Mouse (Mus musculus) urinary bladder, postnatal 4 days (tissue): ENCODE measurements around the gene Zfp28.
A peak's percentile ranks its signal among the peaks of the same experiment; 100 is the strongest.
"Not testable (repeated sequence)": the region's sequence is repeated elsewhere in the genome, so short reads cannot be mapped to it uniquely, and the experiment has no call there.

Source experiments
- DNase-seq, 2 experiments: peaks; one replicate each; pipeline ENCODE4 v3.0.0; 2021 to 2022; ENCODE audit warnings: low spot score in 2 of 2

Gene Zfp28

GRCm38 (mm10) chr7:6383044-6383455 lies at the start of gene Zfp28:
Gene Zfp28, plus strand, starts transcription at chr7:6383295.
- peak; percentile 91 to 94 for DNase-seq

- no peak for DNase-seq
These were observed 43.2 kb upstream of the Zfp28 start for GRCm38 (mm10) chr7:6339865-6340264.

DNA sequence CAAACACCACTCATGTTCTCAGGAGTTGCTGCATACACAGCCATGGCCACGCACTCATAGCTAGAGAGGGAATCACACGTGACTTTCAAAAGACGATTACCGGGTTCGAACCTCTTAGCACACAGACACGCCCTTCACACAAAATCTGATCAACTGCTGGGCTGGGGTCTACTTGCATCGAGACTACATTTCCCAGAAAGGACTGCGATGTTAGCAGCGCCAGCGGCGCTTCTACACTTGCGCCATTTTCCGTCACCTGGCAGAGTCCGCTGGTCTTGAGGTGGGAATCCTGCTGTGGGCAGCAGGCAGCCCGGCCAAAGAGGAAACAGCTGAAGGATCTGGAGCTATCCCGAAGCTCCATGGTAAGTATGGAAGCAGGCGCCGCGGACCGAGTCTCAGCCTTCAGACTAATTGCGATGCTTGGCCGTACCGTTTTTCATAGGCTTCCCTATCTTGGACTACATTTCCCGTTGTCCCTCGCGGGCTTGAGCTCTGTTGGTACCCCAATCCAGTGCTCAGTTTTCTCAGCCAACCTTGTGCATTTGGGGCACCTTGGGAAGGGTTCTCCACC lies 39.5 kb upstream of the Zfp28 start, which contains the start of gene Gm3854:
TSS of gene Gm3854 (plus strand) at position 259 of the 571 bp plus-strand sequence.
- peak in 1 of 2 experiments; percentile 19 for DNase-seq

DNA sequence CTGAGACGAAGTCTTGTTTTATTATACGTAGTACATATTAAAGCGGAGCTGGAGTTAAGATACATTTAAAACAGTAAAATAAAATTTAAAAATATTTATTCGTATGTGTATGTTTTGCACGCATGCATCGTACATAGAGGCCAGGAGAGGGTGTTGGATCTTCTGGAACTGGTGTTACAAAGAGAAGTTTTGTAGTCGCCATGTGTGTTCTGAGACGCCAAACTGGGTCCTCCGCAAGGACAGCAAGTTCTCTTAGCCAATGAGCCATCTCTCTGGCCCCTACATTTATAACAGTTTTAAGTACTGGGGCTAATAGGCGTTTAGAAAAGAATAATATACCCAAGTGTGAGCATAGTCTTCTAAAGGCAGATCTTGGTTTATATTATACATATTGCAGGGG lies 39.0 kb upstream of the Zfp28 start:
- DNase-seq = no peak

DNA sequence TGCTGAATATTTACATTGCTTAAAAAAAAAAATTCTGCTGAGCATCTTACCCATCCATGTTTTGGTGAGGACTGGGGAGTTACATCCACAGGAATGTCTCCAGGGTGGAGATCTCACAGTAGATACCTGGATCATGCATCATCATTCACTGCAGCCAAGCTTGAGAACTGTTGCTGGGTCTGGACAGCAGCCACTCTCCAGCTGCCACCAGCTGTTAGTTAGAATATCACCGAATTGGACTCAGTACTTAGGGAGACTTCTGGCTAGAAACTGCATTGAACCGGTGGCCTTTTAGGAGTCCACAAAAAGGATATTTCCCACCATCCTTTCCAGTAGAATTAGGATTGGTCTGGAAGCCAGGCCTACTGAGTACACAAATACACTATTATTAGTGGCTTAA lies 25.0 kb upstream of the Zfp28 start:
- no peak for DNase-seq

DNA sequence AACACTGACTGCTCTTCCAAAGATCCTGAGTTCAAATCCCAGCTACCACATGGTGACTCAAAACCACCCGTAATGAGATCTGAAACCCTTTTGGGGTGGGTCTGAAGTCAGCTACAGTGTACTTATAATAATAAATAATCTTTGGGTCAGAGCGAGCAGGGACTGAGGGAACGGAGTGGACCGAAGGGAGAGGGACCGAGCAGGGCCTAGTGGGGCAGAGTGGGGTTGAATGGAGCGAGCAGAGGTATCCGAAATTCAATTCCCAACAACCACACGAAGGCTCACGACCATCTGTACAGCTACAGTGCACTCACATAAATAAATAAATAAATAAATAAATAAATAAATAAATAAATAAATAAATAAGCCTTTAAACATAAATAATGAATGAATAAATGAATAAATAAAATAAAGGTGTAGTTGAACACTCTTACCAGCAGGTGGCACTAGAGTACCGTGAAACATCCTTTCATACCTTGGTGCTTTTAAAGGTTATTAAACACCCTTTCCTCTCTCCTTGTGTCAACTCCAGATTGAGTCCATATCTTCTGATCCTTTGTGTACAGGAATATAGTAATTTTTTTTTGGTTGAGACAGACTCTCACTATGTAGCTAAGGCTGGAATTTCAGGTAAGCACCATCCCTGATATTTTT lies 24.0 kb upstream of the Zfp28 start:
- no peak for DNase-seq

DNA sequence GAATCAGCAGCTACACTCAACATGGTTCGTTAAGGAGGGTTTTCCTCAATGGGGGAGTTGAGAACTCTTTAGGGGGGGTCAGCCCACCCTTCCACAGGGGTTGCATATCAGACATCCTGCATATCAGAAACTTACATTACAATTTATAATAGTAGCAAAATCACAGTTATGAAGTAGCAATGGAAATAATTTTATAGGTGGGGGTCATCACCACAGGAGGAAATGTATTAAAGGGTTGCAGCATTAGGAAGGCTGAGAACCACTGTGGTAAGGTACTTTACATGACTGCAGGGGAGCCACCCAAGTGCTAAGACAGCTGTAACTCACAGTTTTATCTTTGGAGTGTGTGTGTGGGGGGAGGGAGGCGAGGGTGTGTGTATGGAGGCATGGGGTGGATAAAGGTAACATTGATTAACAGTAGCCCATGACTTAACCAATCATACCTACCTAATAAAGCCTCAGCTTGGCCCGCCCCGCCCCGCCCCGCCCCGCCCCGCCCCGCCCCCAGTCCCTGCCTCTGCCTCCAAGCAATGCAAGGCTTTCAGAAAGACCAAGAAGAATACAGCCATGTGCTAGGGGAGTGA lies 22.5 kb upstream of the Zfp28 start:
- no peak for DNase-seq

DNA sequence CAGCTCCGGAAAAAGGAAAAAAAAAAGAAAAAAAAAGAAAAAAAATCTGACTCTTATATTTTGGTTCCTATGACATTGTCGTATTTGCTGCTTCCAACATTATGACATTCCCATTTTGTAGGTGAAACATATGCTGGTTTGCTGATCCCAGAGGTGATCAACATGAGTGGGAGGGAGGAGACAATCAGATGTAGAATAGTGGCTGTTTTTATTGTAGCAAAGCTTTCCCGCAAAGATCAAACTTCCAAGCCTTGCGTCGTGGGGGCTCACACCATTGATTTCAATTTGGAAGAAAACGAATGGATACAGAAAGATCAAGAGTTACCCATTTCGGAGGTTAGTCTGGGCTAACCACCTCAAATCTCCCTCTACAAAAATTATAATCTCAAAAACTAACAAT lies 21.3 kb upstream of the Zfp28 start:
- no peak for DNase-seq

DNA sequence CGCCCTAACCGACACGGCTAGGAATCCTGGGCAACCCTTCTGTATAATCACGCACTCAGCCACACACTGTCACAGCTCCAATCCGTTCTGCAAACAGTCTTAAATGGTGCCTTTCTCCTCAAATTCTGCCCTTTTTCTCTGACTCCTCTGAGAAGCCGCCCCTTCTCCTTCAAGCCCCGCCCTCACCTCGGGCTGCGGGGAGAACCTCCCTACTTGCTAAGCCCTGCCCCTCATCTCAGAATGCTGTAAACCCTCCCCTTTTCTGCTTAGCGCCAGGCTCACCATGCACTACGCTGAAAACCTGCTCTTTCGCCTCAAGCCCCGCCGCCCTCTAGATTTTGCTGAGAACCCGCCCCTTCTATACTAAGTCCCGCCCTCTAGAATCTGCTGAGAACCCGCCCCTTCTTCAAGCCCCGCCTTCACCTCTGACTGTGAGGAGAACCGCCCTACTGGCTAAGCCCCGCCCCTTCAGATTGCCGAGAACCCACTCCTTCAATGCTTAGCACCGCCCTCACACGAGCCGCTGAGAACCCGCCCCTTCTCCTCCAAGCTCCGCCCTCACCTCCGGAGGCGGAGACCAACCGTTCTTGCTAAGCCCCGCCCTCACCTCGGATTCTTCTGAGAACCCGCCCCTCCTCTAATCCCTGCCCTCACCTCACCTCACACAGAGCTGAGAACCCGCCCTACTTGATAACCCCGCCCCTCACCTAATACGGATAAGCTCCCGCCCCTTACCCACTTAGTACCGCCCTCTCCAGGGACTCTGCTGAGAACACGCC lies 20.6 kb upstream of the Zfp28 start:
- DNase-seq = peak; percentile 98 to 99

DNA sequence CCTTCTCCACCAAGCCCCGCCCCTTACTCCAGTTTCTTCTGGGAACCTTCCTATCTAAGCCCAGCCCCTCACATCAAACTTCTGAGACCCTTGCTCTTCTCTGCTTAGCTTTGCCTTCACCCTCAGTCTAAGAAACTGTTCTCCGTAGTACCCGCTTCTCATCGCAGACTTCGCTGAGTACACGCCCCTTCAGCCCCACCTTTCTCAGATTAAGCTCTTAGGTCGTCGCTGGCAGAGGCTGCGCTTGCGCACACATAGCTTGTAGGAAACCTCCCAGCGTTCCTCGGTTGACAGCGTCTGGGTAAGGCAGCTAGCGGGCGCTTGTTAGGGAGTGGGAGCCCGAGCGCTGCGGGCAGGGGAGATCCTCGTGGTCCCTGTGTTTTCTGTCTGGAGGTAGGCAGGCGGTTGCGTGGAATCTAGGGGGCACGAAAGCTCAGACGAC lies 20.0 kb upstream of the Zfp28 start, which contains the start of gene Zfp78:
TSS of gene Zfp78 (plus strand) at position 234 of the 442 bp plus-strand sequence.
- DNase-seq = peak in 1 of 2 experiments; percentile 76

- no peak for DNase-seq
These were observed 18.3 kb upstream of the Zfp28 start for GRCm38 (mm10) chr7:6364761-6365160.

DNA sequence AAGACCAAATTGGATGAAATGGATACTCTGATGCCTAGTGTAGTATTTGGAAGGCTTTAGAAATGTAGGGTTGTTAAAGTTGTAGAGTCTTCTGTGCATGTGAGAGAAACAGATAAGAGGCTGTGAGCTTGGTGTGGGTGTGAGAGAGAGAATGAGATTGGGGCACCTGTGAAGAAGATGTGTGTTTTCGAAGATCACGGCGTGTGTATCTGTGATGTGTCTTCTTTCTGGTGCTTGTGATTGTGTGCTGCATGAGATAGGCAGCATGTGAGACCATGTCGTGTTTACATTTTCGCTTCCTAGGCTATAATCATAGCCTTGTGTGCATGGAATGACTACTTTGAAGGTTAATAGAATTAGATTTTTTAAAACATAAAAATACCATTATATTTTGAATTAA lies 15.9 kb upstream of the Zfp28 start:
- DNase-seq = no peak

DNA sequence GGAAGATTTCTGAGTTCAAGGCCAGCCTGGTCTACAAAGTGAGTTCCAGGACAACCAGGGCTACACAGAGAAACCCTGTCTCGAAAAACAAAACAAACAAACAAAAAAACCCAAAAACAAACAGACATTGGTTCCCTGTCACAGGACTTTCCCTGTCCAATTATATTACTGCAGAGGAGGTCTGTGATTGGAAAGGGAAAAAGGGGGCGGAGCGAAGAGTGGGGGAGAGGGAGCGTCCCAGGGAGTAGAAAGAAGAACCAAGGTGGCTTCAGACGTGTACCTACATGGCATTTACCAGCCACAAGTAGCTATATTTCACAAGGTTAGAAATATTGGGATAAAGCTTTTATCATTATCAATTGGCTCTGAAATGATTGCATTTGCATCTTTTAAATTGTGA lies 14.9 kb upstream of the Zfp28 start:
- DNase-seq = not testable (repeated sequence)

DNA sequence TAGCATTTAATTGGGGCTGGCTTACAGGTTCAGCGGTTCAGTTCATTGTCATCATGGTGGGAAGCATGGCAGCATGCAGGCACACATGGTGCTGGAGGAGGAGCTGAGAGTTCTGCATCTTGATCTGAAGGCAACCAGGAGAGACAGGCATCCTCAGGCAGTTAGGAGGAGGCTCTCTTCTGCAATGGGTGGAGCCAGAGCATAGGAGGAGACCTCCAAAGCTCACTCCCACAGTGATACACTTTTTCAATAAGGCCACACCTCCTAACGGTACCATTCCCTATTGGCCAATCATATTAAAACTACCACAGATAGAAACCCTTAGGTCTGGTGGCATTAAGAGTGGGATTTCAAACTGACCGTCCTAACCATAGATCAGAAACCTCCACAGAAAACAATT lies 13.6 kb upstream of the Zfp28 start:
- DNase-seq = no peak

DNA sequence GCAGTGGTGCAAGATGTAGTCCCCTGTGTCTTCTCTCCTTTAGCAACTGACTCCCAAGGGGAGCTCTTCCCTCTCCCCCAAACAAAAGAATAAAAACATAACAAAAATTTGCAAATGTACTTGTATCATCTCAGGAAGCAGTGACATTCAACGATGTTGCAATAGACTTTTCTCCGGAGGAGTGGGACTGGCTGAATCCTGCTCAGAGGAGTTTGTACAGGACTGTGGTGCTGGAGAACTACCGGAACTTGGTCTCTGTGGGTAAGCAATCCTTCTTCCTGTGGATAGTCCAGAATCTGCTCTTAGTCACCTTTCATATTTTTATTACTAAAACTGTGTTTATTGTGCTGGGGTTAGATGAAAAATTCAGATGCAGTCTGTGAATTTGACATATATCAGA lies 10.1 kb upstream of the Zfp28 start:
- no peak for DNase-seq

- DNase-seq = no peak
These were observed 4.7 kb upstream of the Zfp28 start for GRCm38 (mm10) chr7:6378441-6378840.

DNA sequence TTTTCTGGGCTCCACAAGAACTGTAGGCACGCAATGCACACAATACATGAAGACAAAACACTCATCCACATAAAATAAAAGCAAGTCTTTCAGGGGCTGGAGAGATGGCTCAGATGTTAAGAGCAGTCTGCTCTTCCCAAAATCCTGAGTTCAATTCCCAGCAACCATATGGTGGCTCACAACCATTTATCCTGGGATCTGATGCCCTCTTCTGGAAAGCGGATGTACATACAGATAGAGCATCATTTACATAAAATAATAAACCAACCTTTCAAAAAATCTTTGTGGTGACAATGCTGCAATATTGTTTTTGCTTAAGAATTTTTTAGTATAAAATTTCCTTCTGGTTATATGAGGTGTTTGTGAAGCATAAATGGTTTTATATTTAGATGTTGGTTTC lies 1.7 kb upstream of the Zfp28 start:
- DNase-seq = no peak

- no peak for DNase-seq
These were observed 916 bp downstream of the Zfp28 start for GRCm38 (mm10) chr7:6384011-6384410.

DNA sequence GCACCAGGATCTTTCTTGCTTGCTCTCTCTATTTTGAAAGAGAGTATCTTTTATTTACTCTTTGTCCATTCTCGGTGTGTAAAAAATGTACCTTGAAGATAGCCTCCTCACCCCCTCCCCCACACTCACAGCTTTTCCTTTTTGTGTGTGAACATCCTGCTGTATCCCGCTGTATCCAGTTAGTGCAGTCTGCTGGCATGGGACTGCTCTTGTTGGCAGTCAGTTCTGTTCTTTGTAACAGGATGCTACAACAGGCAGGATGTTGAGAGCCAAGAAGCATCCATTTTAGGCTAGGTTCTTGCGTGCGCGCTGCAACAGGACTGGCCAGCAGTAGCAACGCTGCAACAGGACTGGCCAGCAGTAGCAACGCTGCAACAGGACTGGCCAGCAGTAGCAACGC lies 3.9 kb downstream of the Zfp28 start:
- no peak for DNase-seq

GRCm38 (mm10) chr7:6388971-6389370 lies 5.9 kb downstream of the Zfp28 start:
- no peak for DNase-seq

- no peak for DNase-seq
These were observed 6.4 kb downstream of the Zfp28 start for GRCm38 (mm10) chr7:6389449-6389848.
